Mouse (Mus musculus): ENCODE results near the gene Spata31d1a.

Gene Spata31d1a

GRCm38 (mm10) chr13:59663939-59664712 is 46.0 kb downstream of the Spata31d1a start:
- DNase-seq: no peak

- no peak for DNase-seq
These were observed 48.2 kb downstream of the Spata31d1a start for GRCm38 (mm10) chr13:59661966-59662365.

- no peak for DNase-seq
These were observed 48.7 kb downstream of the Spata31d1a start for GRCm38 (mm10) chr13:59661387-59661786.

GRCm38 (mm10) chr13:59660371-59660770 is 49.8 kb downstream of the Spata31d1a start:
- no peak for DNase-seq

GRCm38 (mm10) chr13:59657781-59658180 is 52.3 kb downstream of the Spata31d1a start:
- DNase-seq: no peak

- peak; percentile 42 for DNase-seq
These were observed 53.1 kb downstream of the Spata31d1a start for GRCm38 (mm10) chr13:59656975-59657388.

GRCm38 (mm10) chr13:59656316-59656832 is 53.8 kb downstream of the Spata31d1a start:
- no peak for DNase-seq

- no peak for DNase-seq
These were observed 54.3 kb downstream of the Spata31d1a start for GRCm38 (mm10) chr13:59655718-59656315.

- no peak for DNase-seq
These were observed 55.7 kb downstream of the Spata31d1a start for GRCm38 (mm10) chr13:59654465-59654864.

- DNase-seq: no peak
These were observed 57.0 kb downstream of the Spata31d1a start for GRCm38 (mm10) chr13:59653136-59653535.

- DNase-seq: no peak
These were observed 57.5 kb downstream of the Spata31d1a start for GRCm38 (mm10) chr13:59652651-59653050.

All from kidney, postnatal 10 days (tissue).